Mouse (Mus musculus): ENCODE results near the gene Auts2. TPM values are rescaled to one million over a fixed set of nuclear protein-coding genes. Genes with fewer than 3 reads are reported as not detected.

Gene Auts2
- total RNA-seq, 1 experiment from 2014 or later: 1.9 TPM

- no peak for ATAC-seq (replicated peaks in 1 of 2; ENCODE audit: insufficient read depth in 1 of 2, low FRiP score in 2 of 2, low TSS enrichment in 1 of 2, low read depth in 1 of 2, poor library complexity in 2 of 2, severe bottlenecking in 2 of 2)
Measured at GRCm38 (mm10) chr5:132203846-132204245, 339.3 kb downstream of the Auts2 start.

GRCm38 (mm10) chr5:132201077-132201645 lies 342.0 kb downstream of the Auts2 start:
- no peak for ATAC-seq (replicated peaks in 1 of 2; ENCODE audit: insufficient read depth in 1 of 2, low FRiP score in 2 of 2, low TSS enrichment in 1 of 2, low read depth in 1 of 2, poor library complexity in 2 of 2, severe bottlenecking in 2 of 2)

GRCm38 (mm10) chr5:132200595-132200994 lies 342.5 kb downstream of the Auts2 start:
- no peak for ATAC-seq (replicated peaks in 1 of 2; ENCODE audit: insufficient read depth in 1 of 2, low FRiP score in 2 of 2, low TSS enrichment in 1 of 2, low read depth in 1 of 2, poor library complexity in 2 of 2, severe bottlenecking in 2 of 2)

- ATAC-seq (replicated peaks in 1 of 2; ENCODE audit: insufficient read depth in 1 of 2, low FRiP score in 2 of 2, low TSS enrichment in 1 of 2, low read depth in 1 of 2, poor library complexity in 2 of 2, severe bottlenecking in 2 of 2): no peak
Measured at GRCm38 (mm10) chr5:132195048-132195533, 348.1 kb downstream of the Auts2 start.

GRCm38 (mm10) chr5:132190190-132190589 lies 353.0 kb downstream of the Auts2 start:
- no peak for ATAC-seq (replicated peaks in 1 of 2; ENCODE audit: insufficient read depth in 1 of 2, low FRiP score in 2 of 2, low TSS enrichment in 1 of 2, low read depth in 1 of 2, poor library complexity in 2 of 2, severe bottlenecking in 2 of 2)

GRCm38 (mm10) chr5:132186659-132187058 lies 356.5 kb downstream of the Auts2 start:
- ATAC-seq (replicated peaks in 1 of 2; ENCODE audit: insufficient read depth in 1 of 2, low FRiP score in 2 of 2, low TSS enrichment in 1 of 2, low read depth in 1 of 2, poor library complexity in 2 of 2, severe bottlenecking in 2 of 2): no peak

- ATAC-seq (replicated peaks in 1 of 2; ENCODE audit: insufficient read depth in 1 of 2, low FRiP score in 2 of 2, low TSS enrichment in 1 of 2, low read depth in 1 of 2, poor library complexity in 2 of 2, severe bottlenecking in 2 of 2): no peak
Measured at GRCm38 (mm10) chr5:132186221-132186620, 356.9 kb downstream of the Auts2 start.

- no peak for ATAC-seq (replicated peaks in 1 of 2; ENCODE audit: insufficient read depth in 1 of 2, low FRiP score in 2 of 2, low TSS enrichment in 1 of 2, low read depth in 1 of 2, poor library complexity in 2 of 2, severe bottlenecking in 2 of 2)
Measured at GRCm38 (mm10) chr5:132184395-132185095, 358.6 kb downstream of the Auts2 start.

GRCm38 (mm10) chr5:132182077-132182476 lies 361.1 kb downstream of the Auts2 start:
- no peak for ATAC-seq (replicated peaks in 1 of 2; ENCODE audit: insufficient read depth in 1 of 2, low FRiP score in 2 of 2, low TSS enrichment in 1 of 2, low read depth in 1 of 2, poor library complexity in 2 of 2, severe bottlenecking in 2 of 2)

- no peak for ATAC-seq (replicated peaks in 1 of 2; ENCODE audit: insufficient read depth in 1 of 2, low FRiP score in 2 of 2, low TSS enrichment in 1 of 2, low read depth in 1 of 2, poor library complexity in 2 of 2, severe bottlenecking in 2 of 2)
Measured at GRCm38 (mm10) chr5:132170010-132170409, 373.1 kb downstream of the Auts2 start.

- ATAC-seq (replicated peaks in 1 of 2; ENCODE audit: insufficient read depth in 1 of 2, low FRiP score in 2 of 2, low TSS enrichment in 1 of 2, low read depth in 1 of 2, poor library complexity in 2 of 2, severe bottlenecking in 2 of 2): no peak
Measured at GRCm38 (mm10) chr5:132168805-132169204, 374.3 kb downstream of the Auts2 start.

- no peak for ATAC-seq (replicated peaks in 1 of 2; ENCODE audit: insufficient read depth in 1 of 2, low FRiP score in 2 of 2, low TSS enrichment in 1 of 2, low read depth in 1 of 2, poor library complexity in 2 of 2, severe bottlenecking in 2 of 2)
Measured at GRCm38 (mm10) chr5:132168224-132168623, 374.9 kb downstream of the Auts2 start.

- ATAC-seq (replicated peaks in 1 of 2; ENCODE audit: insufficient read depth in 1 of 2, low FRiP score in 2 of 2, low TSS enrichment in 1 of 2, low read depth in 1 of 2, poor library complexity in 2 of 2, severe bottlenecking in 2 of 2): no peak; a peak in 1 of 4 replicates
Measured at GRCm38 (mm10) chr5:132166559-132166958, 376.6 kb downstream of the Auts2 start.

- ATAC-seq (replicated peaks in 1 of 2; ENCODE audit: insufficient read depth in 1 of 2, low FRiP score in 2 of 2, low TSS enrichment in 1 of 2, low read depth in 1 of 2, poor library complexity in 2 of 2, severe bottlenecking in 2 of 2): no peak
Measured at GRCm38 (mm10) chr5:132163960-132164359, 379.2 kb downstream of the Auts2 start.

GRCm38 (mm10) chr5:132162206-132162533 lies 381.0 kb downstream of the Auts2 start:
- no peak for ATAC-seq (replicated peaks in 1 of 2; ENCODE audit: insufficient read depth in 1 of 2, low FRiP score in 2 of 2, low TSS enrichment in 1 of 2, low read depth in 1 of 2, poor library complexity in 2 of 2, severe bottlenecking in 2 of 2)

GRCm38 (mm10) chr5:132161338-132162205 lies 381.6 kb downstream of the Auts2 start:
- ATAC-seq (replicated peaks in 1 of 2; ENCODE audit: insufficient read depth in 1 of 2, low FRiP score in 2 of 2, low TSS enrichment in 1 of 2, low read depth in 1 of 2, poor library complexity in 2 of 2, severe bottlenecking in 2 of 2): peak; percentile 32; a peak in 2 of 4 replicates

GRCm38 (mm10) chr5:132144181-132144580 lies 399.0 kb downstream of the Auts2 start:
- ATAC-seq (replicated peaks in 1 of 2; ENCODE audit: insufficient read depth in 1 of 2, low FRiP score in 2 of 2, low TSS enrichment in 1 of 2, low read depth in 1 of 2, poor library complexity in 2 of 2, severe bottlenecking in 2 of 2): no peak

- no peak for ATAC-seq (replicated peaks in 1 of 2; ENCODE audit: insufficient read depth in 1 of 2, low FRiP score in 2 of 2, low TSS enrichment in 1 of 2, low read depth in 1 of 2, poor library complexity in 2 of 2, severe bottlenecking in 2 of 2)
Measured at GRCm38 (mm10) chr5:132140816-132141215, 402.3 kb downstream of the Auts2 start.

Measured in hematopoietic stem cell, adult 5-6 weeks (primary cell).